Mouse (Mus musculus) CD4-positive, CD25-positive, alpha-beta regulatory T cell, adult 4 months (primary cell): Measurements from ENCODE around the gene Cyp4a32. TPM values are rescaled to one million over a fixed set of nuclear protein-coding genes. Genes with fewer than 3 reads are reported as not detected.

Experiments
- ATAC-seq: one replicate; pipeline ENCODE4 v1.8.0; 2017
- polyA plus RNA-seq, 2 experiments: library from polyadenylated mRNA; unstranded; fragments of 100-300 nt; shearing (Covaris generic); gene quantifications; one replicate each; pipeline ENCODE4 v1.2.1; 2017

Cyp4a32 gene
- polyA plus RNA-seq, 2 experiments from 2014 or later = not detected

DNA sequence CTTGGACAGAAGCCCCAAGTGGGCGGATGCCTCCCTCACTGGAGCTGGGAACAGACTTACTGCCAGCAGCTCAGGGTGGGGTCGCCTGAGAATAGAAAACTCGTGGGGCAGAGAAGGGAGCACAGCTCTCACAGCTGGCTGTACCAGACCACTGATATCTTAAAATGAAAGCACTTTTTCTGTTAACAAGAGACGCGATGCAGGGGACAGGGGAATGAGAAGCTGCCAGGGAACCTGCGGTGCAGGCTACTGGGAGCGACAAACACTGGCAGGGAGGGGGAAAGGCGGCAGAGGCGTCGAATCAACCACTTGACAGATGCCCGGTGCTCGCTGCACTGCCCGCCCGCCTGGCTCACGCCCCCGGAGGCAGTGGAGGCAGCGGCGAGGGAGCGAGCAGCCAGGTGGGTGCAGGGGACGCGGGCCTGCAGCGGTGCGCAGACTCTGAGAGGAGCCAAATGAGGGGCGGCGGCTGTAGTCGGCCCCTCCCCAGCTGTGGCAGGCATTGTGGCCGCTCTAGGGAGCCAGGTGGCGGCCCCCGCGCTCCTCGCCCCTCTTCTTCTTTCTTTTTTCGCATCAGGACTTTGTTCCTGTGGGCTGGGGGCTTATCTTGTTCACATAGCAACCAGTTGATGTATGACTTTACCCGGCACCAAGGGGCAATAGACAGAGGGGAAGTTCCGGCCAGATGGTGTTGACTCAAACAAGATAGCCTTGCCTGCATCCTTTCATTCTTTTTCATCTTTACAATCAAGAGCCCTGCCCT is 56.5 kb downstream of the Cyp4a32 start:
- ATAC-seq = no peak

GRCm38 (mm10) chr4:115657867-115658249 is 57.1 kb downstream of the Cyp4a32 start:
- ATAC-seq = no peak

DNA sequence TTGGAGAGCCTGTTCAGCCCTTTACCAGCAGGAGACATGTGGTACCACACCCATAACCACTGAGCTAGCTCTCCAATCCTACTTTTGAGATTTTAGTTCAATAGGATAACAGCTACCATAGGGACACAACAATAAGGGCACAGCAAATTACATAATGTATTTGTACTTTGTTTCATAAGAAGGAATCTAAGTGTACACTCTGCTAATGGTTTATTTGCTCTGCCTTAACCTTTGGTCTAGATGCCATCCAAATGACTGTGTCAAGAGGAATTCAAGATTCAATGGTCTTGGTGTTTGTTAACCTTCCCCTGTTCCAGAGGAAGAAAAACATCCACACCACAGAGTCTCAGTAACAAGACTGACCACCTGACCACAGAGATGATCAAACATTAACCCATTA is 58.4 kb downstream of the Cyp4a32 start:
- ATAC-seq = no peak

Other genes with a start within 250 kb of the Cyp4a32 start
- gene Cyp4a12b, start 189.3 kb upstream of the Cyp4a32 start, polyA plus RNA-seq = not detected
- gene Cyp4a30b, start 148.4 kb upstream of the Cyp4a32 start, polyA plus RNA-seq = not detected
- gene Cyp4a14, start 104.8 kb upstream of the Cyp4a32 start, polyA plus RNA-seq = not detected
- gene Cyp4a10, start 82.7 kb upstream of the Cyp4a32 start, polyA plus RNA-seq = not detected
- not detected for gene Cyp4a31, start 37.3 kb upstream of the Cyp4a32 start, polyA plus RNA-seq
- gene Cyp4b1, start 46.8 kb downstream of the Cyp4a32 start, polyA plus RNA-seq = not detected
- 10 to 100 TPM; 42.7 to 43.1 TPM for gene Efcab14, start 136.8 kb downstream of the Cyp4a32 start, polyA plus RNA-seq
- 1 to 10 TPM in 1 of 2 experiments, under 1 TPM in 1; 0.42 to 2.6 TPM for gene Tex38, start 180.0 kb downstream of the Cyp4a32 start, polyA plus RNA-seq
- 10 to 100 TPM; 16.6 to 19.2 TPM for gene Atpaf1, start 183.8 kb downstream of the Cyp4a32 start, polyA plus RNA-seq
- 10 to 100 TPM; 13.5 to 15.8 TPM for gene Mob3c, start 227.1 kb downstream of the Cyp4a32 start, polyA plus RNA-seq
- gene Mknk1, start 238.2 kb downstream of the Cyp4a32 start, polyA plus RNA-seq = 10 to 100 TPM; 43.4 to 47.5 TPM